Mouse (Mus musculus) c-Kit-positive CD71-negative TER-119-negative erythroid progenitor cells, embryonic 14.5 days (primary cell): Measurements from ENCODE around the gene Rarb.

Experiments used
- DNase-seq: peaks from one replicate; pipeline ENCODE4 v3.0.0-alpha.2; 2013; ENCODE audit warnings: low read depth

Gene Rarb

DNA sequence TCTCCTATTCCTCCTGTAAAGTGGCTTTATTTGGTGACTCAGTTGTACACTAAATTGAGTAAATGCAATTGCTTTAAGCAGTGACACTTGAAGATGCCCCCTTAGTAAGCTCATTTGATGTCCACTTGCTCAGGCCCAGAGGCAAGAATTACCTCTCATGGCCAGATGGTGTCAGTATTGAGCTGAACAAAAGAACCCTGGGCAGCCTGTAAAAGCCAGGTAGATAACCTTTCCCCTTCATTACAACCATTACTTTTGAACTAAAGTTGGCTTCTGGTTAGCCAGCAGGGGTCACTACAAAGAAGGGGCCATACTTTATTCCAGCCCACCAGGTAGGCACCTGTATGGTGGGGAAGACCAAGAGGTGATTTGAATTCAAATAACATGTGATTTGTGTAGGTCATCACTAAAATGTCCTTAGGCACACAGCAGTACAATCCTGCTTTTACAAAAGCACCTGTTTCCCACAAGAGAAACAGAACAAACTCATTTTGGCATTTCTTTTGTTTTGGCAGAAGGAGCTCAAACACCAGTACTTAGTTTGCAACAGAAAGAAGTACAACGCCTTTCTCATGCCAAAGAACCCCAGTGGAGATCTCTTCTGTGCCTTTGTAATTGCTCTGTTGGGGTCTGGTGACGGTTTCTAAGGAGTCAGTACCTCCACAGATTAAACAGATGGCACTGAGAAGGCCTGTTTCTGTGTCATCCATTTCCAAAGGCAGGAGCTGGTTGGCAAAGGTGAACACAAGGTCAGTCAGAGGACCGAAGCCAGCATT, 384.4 kb downstream of the Rarb start:
- peak; percentile 50 for DNase-seq

DNA sequence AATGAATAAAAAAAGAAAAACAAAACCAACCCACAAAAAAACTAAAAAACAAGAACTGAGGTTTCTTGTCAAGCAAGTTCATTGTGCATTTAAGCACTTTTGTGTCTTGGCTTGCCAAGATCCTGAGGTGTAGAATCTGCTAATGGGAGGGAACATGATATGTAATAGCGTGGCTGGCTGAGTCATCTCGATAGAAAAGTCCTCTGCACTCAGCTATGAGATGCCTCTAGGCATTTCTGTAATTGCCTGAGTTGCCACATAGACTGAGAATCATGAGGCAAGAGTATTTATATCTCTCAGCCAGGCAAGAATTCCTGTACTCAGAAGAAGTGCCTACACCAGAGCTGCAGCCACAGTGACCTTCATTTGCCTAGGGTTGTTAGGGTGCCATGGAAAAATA, 385.8 kb downstream of the Rarb start:
- no peak for DNase-seq

DNA sequence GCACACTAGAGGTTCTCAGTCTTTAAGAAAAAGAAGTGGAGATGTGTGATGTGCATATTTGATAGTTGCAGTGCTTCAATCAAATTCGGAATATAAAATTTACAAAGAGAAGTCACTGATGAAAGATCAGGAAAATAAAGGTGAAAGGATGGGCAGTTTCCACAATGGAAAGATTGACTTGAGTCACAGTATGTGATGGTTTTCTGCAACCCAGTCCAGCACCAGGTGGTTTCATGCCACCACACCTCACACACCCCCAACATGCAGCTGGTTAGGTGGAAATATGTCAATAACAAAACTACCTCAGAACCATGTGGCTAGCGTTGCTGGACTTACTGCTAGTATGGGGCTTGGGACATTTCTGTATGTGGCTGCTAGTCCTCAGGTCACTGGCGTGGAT, 386.4 kb downstream of the Rarb start:
- no peak for DNase-seq

DNA sequence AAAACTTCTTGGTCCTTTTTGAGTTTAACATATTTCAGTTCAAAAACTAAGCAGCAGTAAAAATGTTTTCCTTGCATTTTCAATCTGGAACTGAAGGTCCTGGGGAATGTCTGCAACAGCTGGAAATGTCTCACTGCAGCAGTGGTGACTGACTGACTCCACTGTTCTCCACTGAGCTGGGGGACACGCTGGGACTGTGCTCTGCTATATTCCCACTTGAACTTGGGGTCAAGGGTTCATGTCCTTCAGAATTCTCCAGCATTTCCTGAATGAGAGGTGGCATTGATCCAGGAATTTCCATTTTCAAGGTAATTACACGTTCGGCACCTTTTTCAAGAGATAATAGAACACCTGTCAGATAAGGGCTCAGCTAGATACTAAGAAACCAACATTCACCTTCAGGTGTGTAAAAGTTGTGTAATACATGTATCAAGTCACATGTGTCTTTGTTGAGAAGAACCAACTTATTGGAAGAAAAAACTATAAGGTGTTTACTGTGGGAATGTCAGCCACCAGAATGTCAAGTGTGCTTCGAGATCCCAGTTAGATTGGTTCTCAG, 386.9 kb downstream of the Rarb start:
- DNase-seq: no peak

GRCm38 (mm10) chr14:16427569-16427968, 391.4 kb downstream of the Rarb start:
- no peak for DNase-seq

DNA sequence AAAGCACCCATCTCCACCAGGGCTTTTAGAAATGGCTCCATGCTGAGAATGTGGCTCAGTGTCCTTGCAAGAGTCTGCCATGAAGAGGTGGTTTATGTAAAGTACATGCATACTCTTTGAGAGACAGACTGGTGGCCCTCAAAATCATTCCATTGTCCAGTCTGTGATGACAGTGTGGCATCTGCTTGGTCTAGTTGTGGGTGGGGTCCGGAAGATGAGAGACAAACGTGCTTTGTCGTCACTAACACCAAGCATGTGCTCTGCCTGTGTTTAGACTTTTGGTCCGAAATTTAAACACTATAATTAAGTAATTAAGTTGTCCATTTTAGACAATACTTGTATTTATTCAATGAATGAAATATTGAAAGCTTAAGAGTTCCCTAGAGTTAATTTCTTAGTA, 404.8 kb downstream of the Rarb start:
- DNase-seq: no peak

GRCm38 (mm10) chr14:16405187-16405586, 413.8 kb downstream of the Rarb start:
- no peak for DNase-seq

DNA sequence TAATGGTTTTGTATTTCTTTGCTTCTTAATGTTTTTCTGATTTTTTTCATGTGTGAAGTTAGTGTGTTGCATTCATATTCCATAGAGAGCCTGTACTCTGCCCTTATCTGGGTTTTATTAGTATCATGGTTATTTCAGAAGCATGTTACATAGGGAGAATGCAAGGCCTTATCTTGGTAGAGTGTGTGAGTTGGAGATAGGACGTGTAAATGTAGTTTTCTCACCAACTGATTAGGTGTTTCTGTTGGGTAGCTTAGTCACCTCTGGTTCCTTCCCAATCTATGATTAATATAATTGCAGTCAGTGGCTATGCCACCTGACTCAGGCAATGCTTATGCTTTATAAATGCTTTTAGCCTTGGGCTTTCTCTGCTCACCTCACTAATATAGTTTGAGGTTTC, 434.2 kb downstream of the Rarb start:
- DNase-seq: no peak
